Mouse (Mus musculus): Measurements from ENCODE around the gene Dnhd1.

GRCm38 (mm10) chr7:105726980-105727325 is 76.3 kb downstream of the Dnhd1 start:
- TF ChIP-seq TAL1 (conservative IDR thresholded peaks at IDR 0.05; ENCODE audit: low read depth, low read length) = no peak
- no peak for TF ChIP-seq CTCF (IDR thresholded peaks at IDR 0.05; ENCODE audit: low read depth, low read length)
- no peak for TF ChIP-seq POLR2AphosphoS5 (IDR thresholded peaks at IDR 0.05; ENCODE audit: insufficient replicate concordance, low read depth, low read length)

Data from G1E (cell line).